Mouse (Mus musculus): ENCODE results near the gene Gm10778.
"Not testable (repeated sequence)": the region's sequence is repeated elsewhere in the genome, so short reads cannot be mapped to it uniquely, and the experiment has no call there.

GRCm38 (mm10) chr10:81704531-81705301, 55.9 kb downstream of the Gm10778 start, which contains the start of gene Zfp433:
- not testable (repeated sequence) for TF ChIP-seq CTCF (IDR thresholded peaks at IDR 0.05; ENCODE audit: low read depth, low read length); POLR2A (IDR thresholded peaks at IDR 0.05; ENCODE audit: insufficient read depth, low read length)
